Mouse (Mus musculus): ENCODE measurements around the gene Cops9. TPM values are rescaled to one million over a fixed set of nuclear protein-coding genes. Genes with fewer than 3 reads are reported as not detected.

Gene Cops9
- polyA plus RNA-seq, 1 experiment from 2014 or later: 343 TPM

DNA sequence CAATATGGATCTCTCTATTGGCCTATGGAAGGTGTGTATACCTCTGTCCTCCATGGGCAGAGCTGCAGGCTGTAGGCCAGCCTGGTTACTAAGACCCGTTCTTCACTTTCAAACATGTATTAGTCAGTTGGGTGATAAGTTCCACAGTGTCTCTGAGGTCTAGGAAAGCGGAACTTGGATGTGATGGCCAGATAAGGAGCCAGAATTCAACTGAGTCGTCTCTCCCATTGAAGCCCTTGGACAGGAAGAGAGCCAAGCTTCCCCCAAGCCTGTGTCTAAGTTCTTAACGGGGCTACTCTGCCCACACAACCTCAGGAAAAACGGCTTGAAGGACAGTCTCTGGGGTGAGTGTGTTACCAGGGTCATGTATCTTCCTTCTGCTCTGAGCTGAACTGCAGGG is 17.6 kb upstream of the Cops9 start:
- no peaks in the 10 kb centered on the region for H3K36me3 ChIP-seq (replicated peaks)
- H3K4me1 ChIP-seq: no peaks in the 10 kb centered on the region
- H3K27ac ChIP-seq: no peak overlapping the region
- no peak for DNase-seq (ENCODE audit: extremely low spot score, low spot score)
- H3K9me3 ChIP-seq: no peaks in the 10 kb centered on the region
- no peak overlapping the region for H3K4me3 ChIP-seq
- 76% methylated on average over 5 of the region's 5 CpGs for WGBS
- no peaks in the 10 kb centered on the region for H3K27me3 ChIP-seq (ENCODE audit: poor library complexity, severe bottlenecking)

- Histone ChIP-seq H3K36me3 (replicated peaks) (no peaks in the 10 kb centered on the region), H3K9me3 (no peaks in the 10 kb centered on the region), H3K4me3 (no peak overlapping the region), H3K27me3 (ENCODE audit: poor library complexity, severe bottlenecking) (no peaks in the 10 kb centered on the region), H3K27ac (no peak overlapping the region), H3K4me1 (no peaks in the 10 kb centered on the region; the same call in 1 of the 2 replicates)
- DNase-seq (ENCODE audit: extremely low spot score, low spot score): no peak
- WGBS: 86% methylated on average over 11 of the region's 11 CpGs
These were observed 15.4 kb upstream of the Cops9 start for GRCm38 (mm10) chr1:92657025-92657820.

DNA sequence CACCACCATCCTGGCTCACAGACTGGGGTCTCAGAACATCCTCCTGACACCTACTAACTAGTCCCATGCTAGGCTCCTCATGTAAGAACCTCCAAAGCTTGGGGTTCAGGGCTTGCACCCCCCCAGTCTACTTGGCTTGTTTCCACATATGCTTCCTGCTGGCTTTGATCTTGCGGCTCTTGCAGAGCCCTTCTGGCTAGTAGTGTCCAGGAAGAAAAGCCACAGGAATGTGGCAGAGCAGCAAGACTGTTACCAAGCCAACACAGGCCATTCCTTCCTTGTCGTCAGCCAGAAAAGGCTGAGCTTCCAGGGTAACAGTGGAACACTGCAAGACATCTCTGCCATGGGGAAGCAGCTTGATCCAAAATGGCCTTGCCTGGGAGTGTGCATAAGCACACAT is 12.9 kb upstream of the Cops9 start:
- WGBS: 72% methylated on average over 2 of the region's 2 CpGs
- no peak overlapping the region for H3K4me3 ChIP-seq
- no peaks in the 10 kb centered on the region for H3K27me3 ChIP-seq (ENCODE audit: poor library complexity, severe bottlenecking)
- no peak overlapping the region for H3K27ac ChIP-seq
- no peak for DNase-seq (ENCODE audit: extremely low spot score, low spot score)
- no peaks in the 10 kb centered on the region for H3K36me3 ChIP-seq (replicated peaks)
- H3K4me1 ChIP-seq: peaks cover 13% of the 10 kb centered on the region
- H3K9me3 ChIP-seq: no peaks in the 10 kb centered on the region

- 94% methylated on average over 3 of the region's 3 CpGs for WGBS
- H3K27ac ChIP-seq: no peak overlapping the region
- no peak overlapping the region for H3K4me3 ChIP-seq
- H3K27me3 ChIP-seq (ENCODE audit: poor library complexity, severe bottlenecking): no peaks in the 10 kb centered on the region
- H3K4me1 ChIP-seq: peaks cover 17% of the 10 kb centered on the region
- DNase-seq (ENCODE audit: extremely low spot score, low spot score): no peak
- H3K36me3 ChIP-seq (replicated peaks): no peaks in the 10 kb centered on the region
- no peaks in the 10 kb centered on the region for H3K9me3 ChIP-seq
These were observed 11.4 kb upstream of the Cops9 start for GRCm38 (mm10) chr1:92653179-92653578.

- 68% methylated on average over 3 of the region's 3 CpGs for WGBS
- Histone ChIP-seq H3K27me3 (ENCODE audit: poor library complexity, severe bottlenecking) (peaks cover 8% of the 10 kb centered on the region; the same call in 1 of the 2 replicates), H3K4me3 (no peak overlapping the region), H3K27ac (peak overlapping the region; percentile 54), H3K4me1 (peaks cover 26% of the 10 kb centered on the region), H3K9me3 (no peaks in the 10 kb centered on the region), H3K36me3 (replicated peaks) (no peaks in the 10 kb centered on the region)
- DNase-seq (ENCODE audit: extremely low spot score, low spot score): no peak
These were observed 9.7 kb upstream of the Cops9 start for GRCm38 (mm10) chr1:92651467-92651866.

DNA sequence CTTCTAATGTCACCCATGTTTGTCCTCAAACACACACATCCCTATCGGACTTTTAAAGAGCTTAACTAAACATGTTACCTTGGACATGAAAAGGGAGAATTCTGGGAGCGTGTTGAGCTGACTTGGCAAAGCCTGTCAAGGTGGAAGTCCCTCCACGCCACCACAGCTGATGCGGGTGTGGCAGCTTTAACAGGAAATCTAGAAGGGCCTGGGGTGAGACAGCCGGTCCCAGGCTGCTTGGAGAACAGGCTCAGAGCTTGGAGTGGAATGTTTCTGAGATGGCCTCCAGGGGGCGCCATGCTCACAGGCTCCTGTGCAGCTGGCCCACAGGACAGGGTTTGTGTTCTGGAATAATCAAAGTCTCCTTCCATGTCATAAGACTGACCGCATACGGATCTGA is 6.9 kb upstream of the Cops9 start, which contains the start of gene Otos:
Gene Otos, minus strand, starts transcription at position 169 of the 400 bp plus-strand sequence.
- no peak within 1 kb of the TSS for H3K4me3 ChIP-seq
- WGBS: 35% methylated on average over 8 of the region's 8 CpGs
- H3K4me1 ChIP-seq: peaks cover 26% of the 10 kb centered on the region
- DNase-seq (ENCODE audit: extremely low spot score, low spot score): peak; percentile 77
- peaks cover 18% of the 10 kb centered on the region; the same call in 1 of the 2 replicates for H3K27me3 ChIP-seq (ENCODE audit: poor library complexity, severe bottlenecking)
- H3K27ac ChIP-seq: 0 out of 2 replicates have a peak within 1 kb of the TSS, but pooled peaks have one; percentile 6
- no peaks in the 10 kb centered on the region for H3K36me3 ChIP-seq (replicated peaks)
- no peaks in the 10 kb centered on the region for H3K9me3 ChIP-seq

DNA sequence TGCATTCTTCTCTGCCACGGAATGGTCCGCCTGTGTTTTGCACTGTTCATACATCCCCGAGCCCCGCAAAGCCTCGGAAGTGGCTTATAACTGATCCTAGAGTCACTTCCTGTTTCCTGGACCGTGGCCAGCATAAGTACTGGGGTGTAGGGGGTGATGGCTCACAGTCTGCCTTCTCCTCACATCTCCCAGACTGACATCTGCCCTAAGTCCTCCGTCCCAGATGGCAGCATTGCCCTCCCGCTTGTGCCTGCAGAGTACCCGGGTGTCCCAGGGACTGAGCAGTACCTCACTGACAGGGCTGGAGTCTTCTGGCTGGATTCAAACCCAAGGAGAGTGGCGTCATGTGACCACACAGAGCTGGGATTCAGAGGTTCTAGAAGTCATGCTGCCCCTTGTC is 6.4 kb upstream of the Cops9 start:
- Histone ChIP-seq H3K9me3 (no peaks in the 10 kb centered on the region), H3K4me1 (peaks cover 26% of the 10 kb centered on the region), H3K4me3 (no peak overlapping the region), H3K27me3 (ENCODE audit: poor library complexity, severe bottlenecking) (peaks cover 18% of the 10 kb centered on the region; the same call in 1 of the 2 replicates), H3K27ac (no peak overlapping the region), H3K36me3 (replicated peaks) (no peaks in the 10 kb centered on the region)
- WGBS: 58% methylated on average over 10 of the region's 10 CpGs
- DNase-seq (ENCODE audit: extremely low spot score, low spot score): no peak

- peak; percentile 84 for DNase-seq (ENCODE audit: extremely low spot score, low spot score)
- Histone ChIP-seq H3K4me1 (peaks cover 28% of the 10 kb centered on the region), H3K27ac (0 out of 2 replicates have a peak overlapping the region, but pooled peaks have one; percentile 6), H3K9me3 (no peaks in the 10 kb centered on the region), H3K4me3 (no peak overlapping the region), H3K36me3 (replicated peaks) (no peaks in the 10 kb centered on the region), H3K27me3 (ENCODE audit: poor library complexity, severe bottlenecking) (peaks cover 18% of the 10 kb centered on the region; the same call in 1 of the 2 replicates)
- WGBS: 7% methylated on average over 8 of the region's 8 CpGs
These were observed 6.0 kb upstream of the Cops9 start for GRCm38 (mm10) chr1:92647752-92648151.

DNA sequence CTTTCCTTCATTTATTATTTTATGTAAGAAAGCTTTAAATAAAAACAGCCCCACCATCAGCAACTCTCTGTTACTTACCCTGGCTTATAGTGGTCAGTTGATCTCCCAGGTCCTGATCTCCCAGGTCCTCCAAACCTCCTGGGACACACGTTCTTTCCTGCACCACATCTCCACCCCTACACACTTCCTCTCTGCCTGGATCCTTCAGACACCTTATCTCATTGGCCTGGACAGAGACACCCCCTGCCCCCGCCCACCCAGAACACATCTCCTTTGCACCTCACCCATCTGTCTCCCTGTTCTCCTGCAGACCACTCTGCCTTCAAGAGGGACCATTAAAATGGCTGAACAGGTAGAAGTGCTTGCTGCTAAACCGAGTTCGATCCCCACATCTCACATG is 5.2 kb upstream of the Cops9 start:
- Histone ChIP-seq H3K4me3 (no peak overlapping the region), H3K27ac (no peak overlapping the region), H3K27me3 (ENCODE audit: poor library complexity, severe bottlenecking) (peaks cover 18% of the 10 kb centered on the region; the same call in 1 of the 2 replicates), H3K36me3 (replicated peaks) (no peaks in the 10 kb centered on the region), H3K9me3 (no peaks in the 10 kb centered on the region), H3K4me1 (peaks cover 34% of the 10 kb centered on the region)
- no peak for DNase-seq (ENCODE audit: extremely low spot score, low spot score)
- WGBS: 82% methylated on average over 4 of the region's 4 CpGs

DNA sequence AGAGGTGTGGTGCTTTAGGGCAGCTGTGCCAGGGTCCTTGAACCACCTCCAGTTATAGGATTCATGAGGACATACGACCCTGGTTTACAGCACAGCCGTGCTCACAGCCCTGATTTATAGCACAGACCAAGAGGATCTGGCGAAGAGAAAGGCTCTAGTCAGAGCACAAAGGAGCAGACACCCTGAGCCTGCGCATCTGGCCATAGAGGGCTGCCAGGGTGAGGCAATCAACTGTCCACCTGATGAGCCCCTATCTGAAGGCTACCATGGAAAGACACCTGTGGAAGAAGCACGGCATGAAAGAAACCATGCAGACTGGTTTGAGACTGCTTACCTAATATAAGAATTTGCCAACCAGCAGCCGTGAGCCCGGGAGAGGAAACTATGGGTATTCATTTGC is 4.8 kb upstream of the Cops9 start:
- H3K4me1 ChIP-seq: peaks cover 32% of the 10 kb centered on the region
- peaks cover 18% of the 10 kb centered on the region; the same call in 1 of the 2 replicates for H3K27me3 ChIP-seq (ENCODE audit: poor library complexity, severe bottlenecking)
- DNase-seq (ENCODE audit: extremely low spot score, low spot score): no peak
- H3K9me3 ChIP-seq: no peaks in the 10 kb centered on the region
- H3K36me3 ChIP-seq (replicated peaks): no peaks in the 10 kb centered on the region
- whole genome bisulfite sequencing: 84% methylated on average over 7 of the region's 7 CpGs
- H3K27ac ChIP-seq: no peak overlapping the region
- H3K4me3 ChIP-seq: no peak overlapping the region

- Histone ChIP-seq H3K27ac (no peak overlapping the region), H3K4me3 (no peak overlapping the region), H3K4me1 (peaks cover 29% of the 10 kb centered on the region), H3K36me3 (replicated peaks) (no peaks in the 10 kb centered on the region), H3K27me3 (ENCODE audit: poor library complexity, severe bottlenecking) (peaks cover 18% of the 10 kb centered on the region; the same call in 1 of the 2 replicates), H3K9me3 (no peaks in the 10 kb centered on the region)
- 58% methylated on average over 2 of the region's 2 CpGs for WGBS
- DNase-seq (ENCODE audit: extremely low spot score, low spot score): no peak
These were observed 4.3 kb upstream of the Cops9 start for GRCm38 (mm10) chr1:92646111-92646510.

- peaks cover 38% of the 10 kb centered on the region for H3K4me1 ChIP-seq
- no peak overlapping the region for H3K4me3 ChIP-seq
- no peaks in the 10 kb centered on the region for H3K36me3 ChIP-seq (replicated peaks)
- no peaks in the 10 kb centered on the region for H3K9me3 ChIP-seq
- peaks cover 18% of the 10 kb centered on the region; the same call in 1 of the 2 replicates for H3K27me3 ChIP-seq (ENCODE audit: poor library complexity, severe bottlenecking)
- 84% methylated on average over 5 of the region's 5 CpGs for WGBS
- DNase-seq (ENCODE audit: extremely low spot score, low spot score): no peak
- no peak overlapping the region for H3K27ac ChIP-seq
These were observed 3.1 kb upstream of the Cops9 start for GRCm38 (mm10) chr1:92644916-92645315.

GRCm38 (mm10) chr1:92643691-92644090 is 1.9 kb upstream of the Cops9 start:
- Histone ChIP-seq H3K36me3 (replicated peaks) (peaks cover 8% of the 10 kb centered on the region), H3K4me1 (peaks cover 39% of the 10 kb centered on the region), H3K4me3 (no peak overlapping the region), H3K27me3 (ENCODE audit: poor library complexity, severe bottlenecking) (peaks cover 18% of the 10 kb centered on the region; the same call in 1 of the 2 replicates), H3K9me3 (no peaks in the 10 kb centered on the region), H3K27ac (no peak overlapping the region)
- WGBS: 85% methylated on average over 4 of the region's 4 CpGs
- no peak for DNase-seq (ENCODE audit: extremely low spot score, low spot score)

Measured in forebrain, embryonic 10.5 days (tissue).